Mouse (Mus musculus) heart, adult 2 months (tissue): ENCODE measurements at regions not wholly inside any gene's neighbourhood (a gene's known extent, or its start where the extent isn't known, plus 50 kb on each side); places are given as distances from the start of the nearest gene placed in this dataset.

Source experiments
- CTCF ChIP-seq: fragments of 200-600 bp; IDR thresholded peaks from 2 replicates; pipeline ENCODE4 v1.8.1; 2022; ENCODE audit warnings: antibody characterized with exemption, mild to moderate bottlenecking, moderate library complexity
- POLR2A ChIP-seq: fragments of 200-500 bp; IDR thresholded peaks from 2 replicates; pipeline ENCODE4 v1.6.1; 2011; ENCODE audit warnings: mild to moderate bottlenecking, low read depth, low read length, control low read depth; ENCODE audit not compliant: insufficient read depth

DNA sequence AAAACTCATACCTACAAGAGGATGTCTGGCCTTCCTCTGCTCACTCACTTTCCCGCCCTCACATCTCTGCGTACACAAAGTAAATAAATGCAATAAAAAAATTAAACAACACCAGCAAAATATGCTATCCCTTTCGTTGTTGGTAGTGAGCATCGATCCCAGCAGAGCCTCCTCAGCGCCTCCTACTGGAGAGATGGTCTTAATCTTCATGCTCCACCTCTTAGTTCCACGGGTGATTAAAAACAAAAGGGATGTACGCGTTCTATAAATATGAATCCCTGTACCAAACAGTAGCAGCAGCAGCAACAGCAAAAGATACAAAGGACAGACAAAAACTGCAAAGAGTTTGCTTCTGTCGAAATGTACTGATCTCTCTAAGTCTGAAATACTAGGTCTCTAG lies 81.0 kb upstream of the Gbe1 start:
- 0 out of 2 replicates have a peak, but pooled peaks have one; percentile 8 for TF ChIP-seq CTCF
- no peak for TF ChIP-seq POLR2A
